9 mouse cellular contexts compared by ENCODE assay signal in the genomic region with DNA sequence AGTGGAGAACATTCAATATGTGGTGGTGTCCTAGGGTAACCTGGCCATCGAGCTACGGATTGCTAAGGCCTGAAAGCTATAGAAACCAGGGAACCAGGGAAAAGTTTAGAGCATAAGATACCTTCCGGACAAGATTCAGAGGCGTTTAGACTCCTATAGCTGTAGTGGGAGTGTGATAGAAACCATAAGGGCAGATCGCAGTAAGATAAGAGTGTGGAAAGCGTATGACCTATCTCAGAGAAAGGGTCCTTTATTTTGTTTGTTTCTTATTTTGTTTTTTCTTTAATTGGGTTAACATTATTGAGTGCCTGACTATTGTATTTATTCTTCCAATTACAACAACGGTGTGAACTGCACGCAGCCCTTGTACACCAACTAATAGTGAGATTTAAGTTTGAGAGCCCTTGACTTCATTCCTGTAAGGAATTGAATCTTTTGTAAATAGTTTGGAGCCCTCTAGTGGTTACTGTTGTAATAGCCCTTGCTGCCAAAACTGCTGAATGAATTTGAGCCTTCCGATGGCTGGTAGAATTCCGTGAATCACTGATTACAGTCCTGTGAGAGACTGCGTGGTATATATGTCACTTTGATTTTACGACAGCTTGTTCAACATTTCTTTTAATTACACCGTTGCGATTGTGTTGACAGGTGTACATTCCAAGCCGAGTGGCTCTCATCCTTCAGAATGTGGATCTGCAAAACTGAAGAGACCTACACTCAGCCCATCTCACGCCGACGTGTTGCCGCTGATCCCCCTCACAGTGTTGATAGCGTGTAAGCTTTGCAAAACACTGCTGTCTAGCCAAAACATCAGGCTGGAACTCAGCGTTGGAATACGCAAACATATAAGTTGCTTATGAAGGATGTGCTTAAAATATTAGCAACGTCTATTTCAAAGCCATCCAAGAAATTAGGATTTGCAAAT.
A peak's percentile ranks its signal among the peaks of the same experiment; 100 is the strongest.
DNase-seq lines count a peak whose midpoint lies in the region; ATAC-seq lines count a peak whose summit lies in the region.
"Had no signal": no experiment of that assay in that cellular context is flagged by ENCODE, and none has a peak within 500 bp of the region (broad histone marks: within the 10 kb centered on the region; RNA-seq: fewer than 3 reads in every experiment).

No protein-coding gene starts in this region.

- no peak overlapping the region for H3K4me2 ChIP-seq in forebrain, embryonic 11.5 days (ENCODE audit: low read depth, low read length, severe bottlenecking)
- H3K4me2 ChIP-seq in hindbrain, embryonic 14.5 days (replicated peaks) = 0 out of 2 replicates have a peak overlapping the region, but pooled peaks have one; percentile 21
- H3K4me2 ChIP-seq in midbrain, embryonic 13.5 days (replicated peaks) = peak overlapping the region; percentile 32

- ATAC-seq in forebrain, embryonic 11.5 days (replicated peaks; ENCODE audit: low FRiP score) = peak; percentile 72
- ATAC-seq in hindbrain, embryonic 14.5 days (ENCODE audit: low FRiP score) = peak; percentile 57
- peak; percentile 82 for ATAC-seq in midbrain, embryonic 13.5 days

- H3K27me3 ChIP-seq in heart, embryonic 10.5 days (ENCODE audit: insufficient read depth, poor library complexity, severe bottlenecking) = no peaks in the 10 kb centered on the region
- no peaks in the 10 kb centered on the region for H3K27me3 ChIP-seq in forebrain, embryonic 11.5 days (ENCODE audit: control insufficient read depth, insufficient read depth, low read length)
- H3K27me3 ChIP-seq in hindbrain, embryonic 14.5 days (ENCODE audit: control insufficient read depth, insufficient read depth, low read length) = no peaks in the 10 kb centered on the region
- H3K27me3 ChIP-seq in midbrain, embryonic 13.5 days = no peaks in the 10 kb centered on the region
- H3K27me3 ChIP-seq: megakaryocyte, embryonic 14.5 days had no signal

- 53% methylated on average over 23 of the region's 23 CpGs for WGBS in heart, embryonic 10.5 days
- WGBS in forebrain, embryonic 11.5 days = 66% methylated on average over 23 of the region's 23 CpGs
- WGBS in hindbrain, embryonic 14.5 days = 61% methylated on average over 23 of the region's 23 CpGs
- 55% methylated on average over 23 of the region's 23 CpGs for WGBS in midbrain, embryonic 13.5 days

- no peaks in the 10 kb centered on the region for H3K4me1 ChIP-seq in heart, embryonic 10.5 days
- no peaks in the 10 kb centered on the region for H3K4me1 ChIP-seq in forebrain, embryonic 11.5 days (replicated peaks; ENCODE audit: control insufficient read depth, insufficient read depth, low read length)
- no peaks in the 10 kb centered on the region for H3K4me1 ChIP-seq in hindbrain, embryonic 14.5 days (replicated peaks; ENCODE audit: control insufficient read depth, insufficient read depth, low read length)
- H3K4me1 ChIP-seq in midbrain, embryonic 13.5 days (replicated peaks) = no peaks in the 10 kb centered on the region
- H3K4me1 ChIP-seq: megakaryocyte, embryonic 14.5 days had no signal

- no peak overlapping the region for H3K4me3 ChIP-seq in heart, embryonic 10.5 days
- no peak overlapping the region for H3K4me3 ChIP-seq in forebrain, embryonic 11.5 days (ENCODE audit: low read depth, low read length)
- H3K4me3 ChIP-seq in hindbrain, embryonic 14.5 days (replicated peaks; ENCODE audit: low read length) = no peak overlapping the region
- no peak overlapping the region for H3K4me3 ChIP-seq in midbrain, embryonic 13.5 days (replicated peaks)
- H3K4me3 ChIP-seq: megakaryocyte, embryonic 14.5 days had no signal

- no peak overlapping the region for H3K27ac ChIP-seq in heart, embryonic 10.5 days
- H3K27ac ChIP-seq in forebrain, embryonic 11.5 days (ENCODE audit: low read depth, low read length) = no peak overlapping the region
- no peak overlapping the region for H3K27ac ChIP-seq in hindbrain, embryonic 14.5 days
- no peak overlapping the region for H3K27ac ChIP-seq in midbrain, embryonic 13.5 days

- H3K9me3 ChIP-seq in heart, embryonic 10.5 days = no peaks in the 10 kb centered on the region
- no peaks in the 10 kb centered on the region for H3K9me3 ChIP-seq in forebrain, embryonic 11.5 days (ENCODE audit: control insufficient read depth, low read length)
- no peaks in the 10 kb centered on the region for H3K9me3 ChIP-seq in hindbrain, embryonic 14.5 days (ENCODE audit: control insufficient read depth, low read length)
- no peaks in the 10 kb centered on the region for H3K9me3 ChIP-seq in midbrain, embryonic 13.5 days

- H3K36me3 ChIP-seq in heart, embryonic 10.5 days = no peaks in the 10 kb centered on the region
- no peaks in the 10 kb centered on the region for H3K36me3 ChIP-seq in forebrain, embryonic 11.5 days (ENCODE audit: control insufficient read depth, insufficient read depth, low read length)
- no peaks in the 10 kb centered on the region for H3K36me3 ChIP-seq in hindbrain, embryonic 14.5 days (replicated peaks; ENCODE audit: control insufficient read depth, insufficient read depth)
- no peaks in the 10 kb centered on the region for H3K36me3 ChIP-seq in midbrain, embryonic 13.5 days

- DNase-seq in heart, adult 8-10 months (ENCODE audit: low spot score) = peak; percentile 38
- no peak for DNase-seq in heart, embryonic 10.5 days (ENCODE audit: low spot score)
- DNase-seq in adipocyte (ENCODE audit: low spot score) = peak; percentile 81
- peak; percentile 53 for DNase-seq in forebrain, embryonic 11.5 days (ENCODE audit: low spot score)
- peak; percentile 94 for DNase-seq in hindbrain, embryonic 14.5 days (ENCODE audit: low spot score)
- peak; percentile 59 for DNase-seq in left cerebral cortex, adult 11 months (ENCODE audit: low spot score)
- DNase-seq in yolk sac, embryonic 10.5 days (ENCODE audit: low spot score) = peak; percentile 33

- H3K9ac ChIP-seq in forebrain, embryonic 11.5 days (ENCODE audit: low read length) = no peak overlapping the region
- no peak overlapping the region for H3K9ac ChIP-seq in hindbrain, embryonic 14.5 days
- no peak overlapping the region for H3K9ac ChIP-seq in midbrain, embryonic 13.5 days (replicated peaks)
